Mouse (Mus musculus) MEL (cell line): ENCODE measurements around the gene Aff1. TPM values are rescaled to one million over a fixed set of nuclear protein-coding genes. Genes with fewer than 3 reads are reported as not detected.

ENCODE experiments used
- DNase-seq: peaks from one replicate; pipeline ENCODE4 v3.0.0; 2011; ENCODE audit warnings: low read depth, low spot score
- H3K27ac ChIP-seq: 2 replicates; pipeline ENCODE4 v1.5.1; 2012; ENCODE audit warnings: low read depth, mild to moderate bottlenecking, control low read depth, low read length, moderate library complexity; ENCODE audit not compliant: control insufficient read depth
- H3K27me3 ChIP-seq, 2 experiments: fragments of 150-350 bp in 1 of 2; sonication (generic) in 1 of 2; 2 replicates each; pipeline ENCODE4 v1.6.1; 2012; ENCODE audit warnings: low read length in 2 of 2, mild to moderate bottlenecking in 2 of 2, improper control_type of control experiment in 1 of 2, moderate library complexity in 1 of 2; ENCODE audit not compliant: insufficient read depth in 2 of 2, control insufficient read depth in 1 of 2
- H3K36me3 ChIP-seq, 2 experiments: 2 replicates each; pipeline ENCODE4 v1.6.1; 2012 to 2014; ENCODE audit warnings: low read length in 2 of 2, improper control_type of control experiment in 1 of 2, inconsistent platforms in 1 of 2, mild to moderate bottlenecking in 1 of 2; ENCODE audit not compliant: insufficient read depth in 2 of 2, control insufficient read depth in 1 of 2
- H3K4me1 ChIP-seq, 2 experiments: fragments of 150-350 bp in 1 of 2; sonication (generic) in 1 of 2; 2 replicates each; pipeline ENCODE4 v1.6.1; 2012; ENCODE audit warnings: low read length in 2 of 2, improper control_type of control experiment in 1 of 2, mild to moderate bottlenecking in 1 of 2; ENCODE audit not compliant: insufficient read depth in 2 of 2, control insufficient read depth in 1 of 2
- H3K4me3 ChIP-seq, 2 experiments: fragments of 150-350 bp in 1 of 2; sonication (generic) in 1 of 2; 2 replicates each; pipeline ENCODE4 v1.5.1; 2012; ENCODE audit warnings: low read depth in 2 of 2, low read length in 2 of 2, mild to moderate bottlenecking in 2 of 2, moderate library complexity in 2 of 2, control low read depth in 1 of 2, improper control_type of control experiment in 1 of 2; ENCODE audit not compliant: control insufficient read depth in 1 of 2, insufficient read depth in 1 of 2
- H3K79me2 ChIP-seq: 2 replicates; pipeline ENCODE4 v1.6.1; 2012; ENCODE audit warnings: mild to moderate bottlenecking, low read length, moderate library complexity; ENCODE audit not compliant: control insufficient read depth, poor library complexity, insufficient read depth
- H3K9ac ChIP-seq: 2 replicates; pipeline ENCODE4 v1.6.1; 2012; ENCODE audit warnings: low read depth, mild to moderate bottlenecking, control low read depth, low read length, moderate library complexity; ENCODE audit not compliant: control insufficient read depth, poor library complexity, severe bottlenecking
- H3K9me3 ChIP-seq: fragments of 150-350 bp; sonication (generic); replicated peaks from 2 replicates; pipeline ENCODE4 v1.6.1; 2012; ENCODE audit warnings: mild to moderate bottlenecking, low read length, improper control_type of control experiment, moderate library complexity; ENCODE audit not compliant: insufficient read depth
- BHLHE40 ChIP-seq: IDR thresholded peaks from 2 replicates; pipeline ENCODE4 v1.6.1; 2012; ENCODE audit warnings: low read depth, mild to moderate bottlenecking, inconsistent platforms, low read length, improper control_type of control experiment, borderline replicate concordance
- CHD1 ChIP-seq: IDR thresholded peaks from 2 replicates; pipeline ENCODE4 v1.6.1; 2012; ENCODE audit warnings: low read depth, mild to moderate bottlenecking, inconsistent platforms, low read length, improper control_type of control experiment
- CHD2 ChIP-seq: IDR thresholded peaks from 2 replicates; pipeline ENCODE4 v1.6.1; 2011; ENCODE audit warnings: low read length, improper control_type of control experiment
- E2F4 ChIP-seq: IDR thresholded peaks from 2 replicates; pipeline ENCODE4 v1.6.1; 2011; ENCODE audit warnings: low read depth, low read length, improper control_type of control experiment, borderline replicate concordance
- ELF1 ChIP-seq: IDR thresholded peaks from 2 replicates; pipeline ENCODE4 v1.6.1; 2014; ENCODE audit warnings: low read depth, mild to moderate bottlenecking, inconsistent platforms, low read length, improper control_type of control experiment, moderate library complexity
- EP300 ChIP-seq, 2 experiments: IDR thresholded peaks; 2 replicates each; pipeline ENCODE4 v1.6.1; 2011; ENCODE audit warnings: improper control_type of control experiment in 2 of 2, low read length in 2 of 2, low read depth in 1 of 2, mild to moderate bottlenecking in 1 of 2
- ETS1 ChIP-seq: IDR thresholded peaks from 2 replicates; pipeline ENCODE4 v1.6.1; 2012; ENCODE audit warnings: low read depth, mild to moderate bottlenecking, inconsistent platforms, low read length, improper control_type of control experiment, moderate library complexity
- GABPA ChIP-seq: IDR thresholded peaks from 2 replicates; pipeline ENCODE4 v1.6.1; 2012; ENCODE audit warnings: low read depth, mild to moderate bottlenecking, inconsistent platforms, low read length, improper control_type of control experiment, moderate library complexity
- GATA1 ChIP-seq: IDR thresholded peaks from 2 replicates; pipeline ENCODE4 v1.6.1; 2011; ENCODE audit warnings: low read depth, low read length, improper control_type of control experiment
- HCFC1 ChIP-seq: IDR thresholded peaks from 2 replicates; pipeline ENCODE4 v1.6.1; 2012; ENCODE audit warnings: low read depth, mild to moderate bottlenecking, inconsistent platforms, low read length, improper control_type of control experiment, moderate library complexity
- KAT2A ChIP-seq: conservative IDR thresholded peaks from 2 replicates; pipeline ENCODE4 v1.6.1; 2012; ENCODE audit warnings: low read depth, low read length, improper control_type of control experiment, inconsistent platforms
- MAZ ChIP-seq: IDR thresholded peaks from 2 replicates; pipeline ENCODE4 v1.6.1; 2012; ENCODE audit warnings: low read depth, mild to moderate bottlenecking, inconsistent platforms, low read length, improper control_type of control experiment
- MEF2A ChIP-seq: IDR thresholded peaks from 2 replicates; pipeline ENCODE4 v1.6.1; 2014; ENCODE audit warnings: low read depth, mild to moderate bottlenecking, inconsistent platforms, low read length, improper control_type of control experiment; ENCODE audit not compliant: poor library complexity, insufficient replicate concordance, severe bottlenecking; ENCODE audit errors: extremely low read depth
- MXI1 ChIP-seq: IDR thresholded peaks from 2 replicates; pipeline ENCODE4 v1.6.1; 2011; ENCODE audit warnings: mild to moderate bottlenecking, low read depth, low read length, improper control_type of control experiment
- MYB ChIP-seq: IDR thresholded peaks from 2 replicates; pipeline ENCODE4 v1.6.1; 2011; ENCODE audit warnings: mild to moderate bottlenecking, low read depth, low read length, improper control_type of control experiment
- NELFE ChIP-seq: IDR thresholded peaks from 2 replicates; pipeline ENCODE4 v1.6.1; 2011; ENCODE audit warnings: low read depth, low read length, improper control_type of control experiment
- NRF1 ChIP-seq: IDR thresholded peaks from 2 replicates; pipeline ENCODE4 v1.6.1; 2014; ENCODE audit warnings: low read depth, mild to moderate bottlenecking, inconsistent platforms, low read length, improper control_type of control experiment, moderate library complexity; ENCODE audit not compliant: poor library complexity, insufficient read depth, severe bottlenecking
- POLR2A ChIP-seq, 2 experiments: IDR thresholded peaks; 2 replicates each; pipeline ENCODE4 v1.6.1; 2011 to 2012; ENCODE audit warnings: low read length in 2 of 2, mild to moderate bottlenecking in 2 of 2, control low read depth in 1 of 2, improper control_type of control experiment in 1 of 2, low read depth in 1 of 2, moderate library complexity in 1 of 2; ENCODE audit not compliant: control insufficient read depth in 1 of 2, insufficient read depth in 1 of 2, poor library complexity in 1 of 2
- POLR2AphosphoS5 ChIP-seq: IDR thresholded peaks from 2 replicates; pipeline ENCODE4 v1.6.1; 2012; ENCODE audit warnings: low read depth, borderline replicate concordance, mild to moderate bottlenecking, inconsistent platforms, low read length, moderate library complexity, mixed read lengths
- RCOR1 ChIP-seq: IDR thresholded peaks from 2 replicates; pipeline ENCODE4 v1.6.1; 2012; ENCODE audit warnings: low read depth, mild to moderate bottlenecking, inconsistent platforms, low read length, improper control_type of control experiment
- SIN3A ChIP-seq: IDR thresholded peaks from 2 replicates; pipeline ENCODE4 v1.6.1; 2012; ENCODE audit warnings: low read length, improper control_type of control experiment, inconsistent platforms
- SMC3 ChIP-seq: IDR thresholded peaks from 2 replicates; pipeline ENCODE4 v1.6.1; 2011; ENCODE audit warnings: low read depth, low read length, improper control_type of control experiment
- TBP ChIP-seq: IDR thresholded peaks from 2 replicates; pipeline ENCODE4 v1.8.0; 2011; ENCODE audit warnings: low read depth, low read length, improper control_type of control experiment
- TCF12 ChIP-seq: IDR thresholded peaks from 2 replicates; pipeline ENCODE4 v1.6.1; 2014; ENCODE audit warnings: low read depth, mild to moderate bottlenecking, inconsistent platforms, low read length, improper control_type of control experiment, moderate library complexity
- UBTF ChIP-seq: IDR thresholded peaks from 2 replicates; pipeline ENCODE4 v1.6.1; 2012; ENCODE audit warnings: low read depth, mild to moderate bottlenecking, inconsistent platforms, low read length, improper control_type of control experiment, moderate library complexity, borderline replicate concordance; ENCODE audit not compliant: insufficient read depth
- USF1 ChIP-seq: IDR thresholded peaks from 2 replicates; pipeline ENCODE4 v1.6.1; 2014; ENCODE audit warnings: low read depth, mild to moderate bottlenecking, inconsistent platforms, low read length, improper control_type of control experiment, moderate library complexity
- ZC3H11A ChIP-seq: IDR thresholded peaks from 2 replicates; pipeline ENCODE4 v1.6.1; 2012; ENCODE audit warnings: low read depth, mild to moderate bottlenecking, inconsistent platforms, low read length, improper control_type of control experiment
- ZKSCAN1 ChIP-seq: IDR thresholded peaks from 2 replicates; pipeline ENCODE4 v1.6.1; 2012; ENCODE audit warnings: low read depth, mild to moderate bottlenecking, inconsistent platforms, low read length, improper control_type of control experiment, moderate library complexity
- ZNF384 ChIP-seq: IDR thresholded peaks from 2 replicates; pipeline ENCODE4 v1.6.1; 2012; ENCODE audit warnings: low read depth, mild to moderate bottlenecking, inconsistent platforms, low read length, improper control_type of control experiment
- polyA plus RNA-seq, 2 experiments: library from polyadenylated mRNA; stranded (reverse) in 1 of 2; unstranded in 1 of 2; fragments of >175 nt in 1 of 2; fragments of >200 nt in 1 of 2; gene quantifications; 2 replicates each; pipeline versions ENCODE4 v1.2.1 to v1.2.4; 2012; ENCODE audit warnings: low replicate concordance in 2 of 2, low read depth in 1 of 2; ENCODE audit not compliant: insufficient read length in 2 of 2, insufficient read depth in 1 of 2, missing spikeins in 1 of 2
- total RNA-seq: library from RNA; depleted of rRNA; stranded (reverse); fragments of 300-350 nt; gene quantifications from 2 replicates; pipeline ENCODE4 v1.2.3, GENCODE M21; 2012

Aff1 gene
- total and polyA plus RNA-seq, 3 experiments, result 5.4 to 13.4 TPM; not detected in 1

GRCm38 (mm10) chr5:103769701-103770100, 77.5 kb downstream of the Aff1 start:
- H3K36me3 ChIP-seq, result peaks cover 0 to 84% of the 10 kb centered on the region in 2 experiments; a peak in 2 of 4 replicates
- H3K4me3 ChIP-seq, result peak overlapping the region in 1 of 2 experiments; percentile 6; a peak in 1 of 4 replicates
- no peaks in the 10 kb centered on the region for H3K9me3 ChIP-seq
- H3K27ac ChIP-seq, result peak overlapping the region; percentile 80
- H3K79me2 ChIP-seq, result peaks cover 68% of the 10 kb centered on the region
- peak; percentile 58 for DNase-seq
- H3K9ac ChIP-seq, result peak overlapping the region; percentile 36
- H3K27me3 ChIP-seq, result no peaks in the 10 kb centered on the region
- peaks cover 46 to 64% of the 10 kb centered on the region in 2 experiments for H3K4me1 ChIP-seq
- TF ChIP-seq BHLHE40 (no peak), SMC3 (no peak), TCF12 (peak; percentile 71), USF1 (no peak), ETS1 (peak; percentile 68), EP300 (IDR thresholded peaks at IDR 0.05; ENCODE audit: low read depth in 1 of 2, low read length in 2 of 2) (peak in 1 of 2 experiments; percentile 77; a peak in 2 of 4 replicates), GABPA (no peak), RCOR1 (peak; percentile 50; the same call in 1 of the 2 replicates), ZNF384 (no peak), GATA1 (peak; percentile 82), SIN3A (peak; percentile 25; the same call in 1 of the 2 replicates)

- no peaks in the 10 kb centered on the region for H3K27me3 ChIP-seq
- H3K4me3 ChIP-seq, result peak overlapping the region in 1 of 2 experiments; percentile 6; a peak in 1 of 4 replicates
- peaks cover 70% of the 10 kb centered on the region for H3K79me2 ChIP-seq
- H3K9me3 ChIP-seq, result no peaks in the 10 kb centered on the region
- peaks cover 0 to 88% of the 10 kb centered on the region in 2 experiments; a peak in 2 of 4 replicates for H3K36me3 ChIP-seq
- H3K9ac ChIP-seq, result peak overlapping the region; percentile 36
- H3K27ac ChIP-seq, result peak overlapping the region; percentile 80
- peaks cover 46 to 68% of the 10 kb centered on the region in 2 experiments for H3K4me1 ChIP-seq
- DNase-seq, result peak; percentile 55
- TF ChIP-seq USF1, result no peak
- no peak for TF ChIP-seq CHD1
- TF ChIP-seq MXI1, result 0 out of 2 replicates have a peak, but pooled peaks have one; percentile 34
- peak; percentile 35; the same call in 1 of the 2 replicates for TF ChIP-seq MAZ
- no peak for TF ChIP-seq NELFE
- TF ChIP-seq UBTF, result no peak
- no peak for TF ChIP-seq MYB
- no peak for TF ChIP-seq HCFC1
- no peak for TF ChIP-seq ZKSCAN1
- peak; percentile 87 for TF ChIP-seq TCF12
- no peak for TF ChIP-seq KAT2A
- no peak for TF ChIP-seq POLR2A (IDR thresholded peaks at IDR 0.05; ENCODE audit: control insufficient read depth in 1 of 2, insufficient read depth in 1 of 2, low read depth in 1 of 2, low read length in 2 of 2, poor library complexity in 1 of 2)
- no peak for TF ChIP-seq CHD2
- no peak for TF ChIP-seq MEF2A
- peak; percentile 59 for TF ChIP-seq SIN3A
- TF ChIP-seq NRF1, result no peak
- TF ChIP-seq TBP, result no peak
- no peak for TF ChIP-seq GABPA
- TF ChIP-seq ZC3H11A, result no peak
- peak; percentile 67; the same call in 1 of the 2 replicates for TF ChIP-seq BHLHE40
- TF ChIP-seq E2F4, result no peak
- no peak for TF ChIP-seq ELF1
- TF ChIP-seq POLR2AphosphoS5, result no peak
Measured at GRCm38 (mm10) chr5:103770447-103771222, 78.5 kb downstream of the Aff1 start.
